Mouse (Mus musculus): ENCODE data around the gene Fez2.
A peak's percentile ranks its signal among the peaks of the same experiment; 100 is the strongest.

The Fez2 gene

DNA sequence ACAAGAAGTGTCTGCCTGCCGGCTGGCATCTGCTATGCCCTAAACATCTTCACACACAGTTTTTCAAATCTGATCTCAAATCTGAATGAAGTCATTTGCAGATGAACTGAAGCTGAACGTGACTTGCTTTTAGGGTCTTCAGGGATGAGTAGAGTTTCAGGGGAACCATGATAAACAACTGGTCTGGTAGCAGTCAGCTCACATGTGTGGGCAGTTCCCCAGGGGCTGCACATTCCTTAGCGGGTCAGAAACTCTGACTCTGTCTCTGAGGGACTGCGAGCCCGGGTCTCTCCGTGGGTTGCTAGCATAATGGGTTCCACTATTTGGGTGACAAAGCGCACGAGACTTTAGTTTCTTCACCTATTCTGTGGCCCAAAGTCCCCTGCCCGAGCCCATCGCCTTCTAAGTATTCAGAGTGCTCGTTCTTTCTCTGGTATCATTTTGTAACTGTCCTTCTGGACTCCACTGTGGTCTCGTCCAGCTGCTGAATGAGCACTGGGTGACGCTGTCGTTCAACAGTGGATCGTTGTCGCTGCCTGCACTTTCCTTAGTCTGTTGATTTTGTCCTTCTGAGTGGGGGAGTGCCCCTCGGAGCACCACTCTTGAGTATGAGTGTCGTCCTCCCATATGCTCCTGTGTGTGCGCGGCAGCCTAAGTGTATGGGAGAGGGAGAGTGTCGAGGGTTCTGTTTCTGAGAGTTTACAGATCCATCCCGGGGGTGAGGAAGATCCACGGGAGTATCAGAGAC, 53.2 kb downstream of the Fez2 start:
- no peak for DNase-seq

DNA sequence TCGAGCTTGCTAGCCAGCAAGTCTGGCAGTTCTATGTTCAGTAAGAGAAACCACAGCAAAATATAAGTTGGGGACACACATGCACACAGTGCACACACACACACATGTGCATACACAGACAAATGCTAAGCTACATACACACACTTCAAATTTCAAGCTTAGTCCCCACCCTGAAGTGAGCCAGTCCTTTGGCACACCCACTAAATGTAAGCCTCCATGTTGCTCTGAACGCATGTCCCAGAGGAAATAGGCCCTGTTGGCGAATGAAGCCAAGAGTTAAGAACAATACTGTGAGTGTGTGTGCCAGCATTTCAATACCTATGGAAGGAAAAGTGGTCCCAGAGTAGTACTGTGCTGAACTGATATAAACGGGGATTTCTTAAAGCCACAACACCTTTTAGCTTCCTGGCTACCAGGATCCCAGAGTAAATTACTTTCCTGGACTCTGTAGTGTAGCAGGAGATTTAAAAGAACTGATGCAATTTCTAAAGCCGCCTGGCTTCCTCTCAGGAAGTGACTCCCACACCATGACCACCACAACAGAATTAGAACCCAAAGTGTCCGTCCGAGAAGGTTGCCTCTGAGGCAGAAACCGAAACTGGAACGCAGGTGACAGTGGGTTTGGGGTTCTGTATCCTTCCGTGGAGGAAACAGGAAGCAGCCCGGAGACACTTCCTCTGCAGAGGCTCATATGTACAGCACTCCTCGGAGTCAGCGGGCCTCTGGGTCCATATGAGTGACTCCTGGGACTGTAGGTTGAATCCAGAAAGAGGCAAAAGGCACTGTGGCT, 55.8 kb downstream of the Fez2 start:
- DNase-seq = no peak

GRCm38 (mm10) chr17:78358251-78358726, 59.7 kb downstream of the Fez2 start:
- DNase-seq = peak; percentile 21 to 34

GRCm38 (mm10) chr17:78357753-78358152, 60.2 kb downstream of the Fez2 start:
- DNase-seq = no peak

DNA sequence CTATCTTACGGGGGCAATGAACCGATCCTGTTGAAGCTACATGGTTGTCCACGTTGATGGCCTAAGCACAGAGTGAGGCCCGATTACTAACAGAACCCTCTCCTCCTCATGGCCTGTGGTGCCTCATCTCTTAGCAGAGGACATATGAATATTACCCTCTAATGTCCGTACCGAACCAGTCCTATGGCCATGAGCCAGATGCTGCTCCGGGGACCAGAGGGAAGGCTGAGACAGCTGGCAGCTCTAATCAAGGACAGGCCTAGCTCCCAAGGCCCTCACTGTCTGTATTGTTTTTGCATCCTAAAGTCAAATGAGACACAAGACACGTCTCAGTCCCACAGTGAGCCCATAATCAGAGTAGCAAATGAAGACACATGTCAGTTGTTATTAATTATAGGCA, 62.3 kb downstream of the Fez2 start:
- DNase-seq = no peak

- DNase-seq = no peak
Observed at GRCm38 (mm10) chr17:78354871-78355270, 63.1 kb downstream of the Fez2 start.

DNA sequence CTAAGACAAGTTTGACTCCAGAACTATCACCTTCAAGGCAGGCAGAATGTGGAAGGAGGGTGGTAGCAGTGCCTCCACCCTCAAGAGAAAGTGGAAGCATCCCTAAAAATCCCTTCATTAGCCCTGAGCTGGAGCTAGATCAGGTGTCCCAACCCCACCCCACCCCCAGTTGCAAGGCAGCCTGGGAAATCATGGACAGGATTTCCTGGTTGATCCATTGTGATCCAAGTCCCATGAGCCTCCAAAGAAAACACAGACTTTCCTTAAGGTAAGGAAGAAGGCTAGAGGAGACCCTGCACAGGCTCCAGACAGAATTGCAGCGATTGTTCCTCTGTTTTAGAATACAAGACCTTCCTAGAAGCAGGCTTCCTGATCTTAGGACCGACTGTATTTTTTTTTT, 63.5 kb downstream of the Fez2 start:
- no peak for DNase-seq

DNA sequence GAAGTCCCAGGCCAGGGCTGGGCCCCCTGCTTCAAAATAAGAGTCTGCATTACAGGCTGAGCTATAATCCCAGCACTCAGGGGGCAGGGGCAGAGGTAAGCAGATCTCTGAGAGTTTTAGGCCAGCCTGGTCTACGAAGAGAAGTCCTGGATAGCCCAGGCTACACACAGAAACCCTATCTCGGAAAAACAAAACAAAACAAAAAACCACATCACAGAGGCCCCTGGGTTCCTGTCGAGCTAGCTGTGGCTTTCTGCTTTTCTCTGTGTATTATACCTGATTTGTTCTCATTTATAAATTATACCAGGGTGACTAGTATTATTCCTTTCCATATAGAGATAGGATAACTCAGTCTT, 65.5 kb downstream of the Fez2 start:
- DNase-seq = no peak

DNA sequence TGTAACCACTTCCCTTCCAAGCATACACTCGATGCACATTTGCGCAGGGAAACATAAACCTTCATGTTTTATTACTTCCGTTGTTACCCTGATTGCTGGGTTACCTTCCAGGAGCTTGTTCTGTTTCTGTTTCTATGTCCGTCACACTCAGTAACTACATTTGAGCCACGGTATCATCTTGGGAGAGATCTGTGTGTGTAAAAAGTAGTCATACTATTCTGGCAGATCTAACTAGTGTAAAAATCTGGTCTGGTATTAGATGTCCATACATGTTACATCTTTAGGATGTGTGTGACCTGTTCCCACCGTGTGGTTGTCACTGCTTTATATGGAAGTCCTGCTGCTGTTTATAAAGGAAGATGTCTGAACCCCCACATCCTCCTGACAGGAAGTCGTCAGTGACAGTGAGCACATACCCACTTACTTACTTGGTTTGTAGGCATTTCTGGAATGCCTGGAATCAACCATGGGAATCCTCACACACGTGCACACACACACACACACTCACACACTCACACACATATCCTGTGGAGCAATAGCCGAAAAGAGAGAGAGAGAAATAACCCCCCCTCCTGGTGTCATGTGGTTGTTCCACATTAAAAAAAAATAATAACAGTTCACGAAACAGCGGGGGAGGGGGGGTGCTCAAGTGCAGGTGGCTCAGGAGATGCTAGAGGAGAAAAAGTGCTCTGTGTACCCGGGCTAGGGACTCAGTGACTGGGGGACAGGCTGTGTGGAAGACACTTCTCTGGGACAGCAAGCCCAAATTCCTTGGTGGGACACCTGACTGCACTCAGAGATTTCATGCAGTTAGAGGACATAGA, 66.1 kb downstream of the Fez2 start:
- no peak for DNase-seq

DNA sequence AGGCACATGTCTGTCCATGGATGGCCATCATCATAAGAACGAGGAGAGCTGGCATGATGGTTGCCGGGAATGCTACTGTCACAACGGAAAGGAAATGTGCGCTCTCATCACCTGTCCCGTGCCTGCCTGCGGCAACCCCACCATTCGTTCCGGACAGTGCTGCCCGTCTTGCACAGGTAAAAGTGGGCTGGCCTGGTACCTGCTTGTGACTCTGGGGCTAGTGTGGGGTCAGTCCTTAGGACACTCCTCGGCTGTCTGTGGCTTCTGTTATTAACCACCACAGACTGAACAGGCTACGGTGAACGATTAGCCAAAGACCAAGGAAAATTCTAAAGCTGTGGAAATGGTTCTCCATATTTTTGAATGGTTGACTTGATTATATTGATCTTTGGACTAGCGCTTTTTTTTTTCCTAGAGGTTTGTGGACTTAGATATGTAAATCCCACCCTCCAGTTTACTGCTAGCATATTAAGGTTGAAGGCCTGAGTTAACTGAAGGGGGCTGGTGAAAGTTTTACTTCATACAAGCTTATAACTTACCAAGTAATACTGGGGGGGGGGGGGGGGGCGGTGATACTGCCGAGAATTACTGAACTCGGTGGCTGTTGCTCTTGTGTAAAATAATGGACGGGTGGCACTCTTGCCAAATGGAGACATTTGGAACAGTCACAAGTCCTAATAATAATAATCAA, 70.7 kb downstream of the Fez2 start:
- no peak for DNase-seq

DNA sequence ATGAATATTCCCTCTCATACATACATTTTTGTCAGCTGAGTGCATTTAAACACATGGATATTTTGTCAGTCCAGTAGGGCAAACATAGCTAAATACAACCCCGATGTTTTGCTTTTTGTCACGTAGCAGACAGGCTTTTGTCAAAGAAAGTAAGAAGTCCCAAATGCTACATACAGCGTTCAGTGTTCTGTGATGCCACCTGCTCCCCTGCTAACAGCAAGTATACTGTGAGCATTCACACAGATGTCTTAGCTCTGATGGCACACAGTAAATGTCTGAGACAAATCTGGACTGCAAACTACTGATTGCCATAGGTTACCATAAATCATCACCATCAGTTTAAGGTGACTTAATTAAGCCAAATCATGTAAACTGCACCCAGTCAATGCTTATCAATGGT, 74.3 kb downstream of the Fez2 start:
- no peak for DNase-seq

GRCm38 (mm10) chr17:78335250-78335649, 82.7 kb downstream of the Fez2 start:
- no peak for DNase-seq

- no peak for DNase-seq
Observed at GRCm38 (mm10) chr17:78333275-78333674, 84.7 kb downstream of the Fez2 start.

GRCm38 (mm10) chr17:78331438-78331837, 86.5 kb downstream of the Fez2 start:
- no peak for DNase-seq

DNA sequence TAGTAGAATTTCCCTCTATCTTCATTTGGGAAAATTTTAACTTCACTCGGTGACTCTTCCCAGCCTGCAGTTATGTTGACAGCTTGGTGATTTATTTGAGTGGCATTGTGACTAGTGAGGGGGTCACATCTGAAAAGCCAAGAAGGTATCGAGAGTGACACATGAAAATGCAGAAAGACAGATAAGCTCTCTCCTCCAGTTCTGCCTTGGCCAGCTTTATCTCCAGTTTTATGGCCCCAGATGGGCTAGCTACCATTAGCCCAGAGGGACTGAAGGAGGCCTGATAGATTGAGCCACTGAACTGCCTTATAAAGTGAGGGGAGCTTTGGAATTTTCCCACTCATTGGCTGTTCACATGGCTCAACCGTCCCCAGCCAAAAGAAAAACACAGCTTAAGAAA, 89.7 kb downstream of the Fez2 start:
- no peak for DNase-seq

- no peak for DNase-seq
Observed at GRCm38 (mm10) chr17:78327187-78327586, 90.8 kb downstream of the Fez2 start.

DNA sequence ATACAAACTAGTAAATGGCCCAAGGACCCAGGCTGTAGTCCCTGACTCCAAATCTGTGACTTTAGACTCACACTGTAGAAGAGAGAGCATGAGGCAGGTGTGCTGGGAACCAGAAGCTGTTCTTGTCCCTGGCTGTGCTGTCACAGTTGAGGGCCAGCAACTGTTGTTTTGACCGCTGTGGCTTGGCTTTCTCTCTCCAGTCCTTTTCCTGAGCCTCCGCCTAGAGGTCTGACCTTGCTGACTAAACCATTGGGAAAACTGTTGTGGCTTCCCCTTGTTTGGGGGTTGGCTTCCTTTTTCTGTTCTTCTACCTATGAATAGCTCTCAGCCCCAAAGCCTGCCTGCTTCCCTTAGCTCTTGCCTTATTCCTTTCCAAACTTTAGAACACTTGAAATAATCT, 91.6 kb downstream of the Fez2 start:
- DNase-seq = no peak

DNA sequence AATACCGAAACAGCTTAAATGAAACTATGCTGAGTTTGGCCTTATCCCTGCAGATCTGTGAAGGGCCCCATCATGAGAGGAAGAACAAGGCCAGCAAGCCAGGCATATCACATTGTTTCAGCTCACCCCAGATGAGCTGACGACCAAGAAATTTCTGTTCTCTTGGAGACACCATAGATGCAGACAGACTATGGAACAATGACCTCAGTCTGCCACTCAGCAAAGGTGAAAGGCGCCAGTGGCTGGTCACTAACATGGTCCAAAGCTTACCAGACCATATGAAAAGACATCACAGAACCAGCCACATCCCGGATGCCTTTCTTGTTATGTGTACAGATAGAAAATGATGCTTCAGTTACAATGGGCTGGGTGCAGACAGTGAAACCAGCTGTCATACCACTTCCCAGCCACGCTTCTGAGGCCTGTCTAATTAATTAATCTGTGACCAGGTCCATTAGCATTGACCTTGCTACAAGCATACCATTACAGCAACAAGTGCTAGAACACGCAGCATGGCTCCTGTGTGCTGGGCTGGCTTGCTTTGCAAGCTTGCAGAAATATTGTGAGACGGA, 92.1 kb downstream of the Fez2 start:
- no peak for DNase-seq

DNA sequence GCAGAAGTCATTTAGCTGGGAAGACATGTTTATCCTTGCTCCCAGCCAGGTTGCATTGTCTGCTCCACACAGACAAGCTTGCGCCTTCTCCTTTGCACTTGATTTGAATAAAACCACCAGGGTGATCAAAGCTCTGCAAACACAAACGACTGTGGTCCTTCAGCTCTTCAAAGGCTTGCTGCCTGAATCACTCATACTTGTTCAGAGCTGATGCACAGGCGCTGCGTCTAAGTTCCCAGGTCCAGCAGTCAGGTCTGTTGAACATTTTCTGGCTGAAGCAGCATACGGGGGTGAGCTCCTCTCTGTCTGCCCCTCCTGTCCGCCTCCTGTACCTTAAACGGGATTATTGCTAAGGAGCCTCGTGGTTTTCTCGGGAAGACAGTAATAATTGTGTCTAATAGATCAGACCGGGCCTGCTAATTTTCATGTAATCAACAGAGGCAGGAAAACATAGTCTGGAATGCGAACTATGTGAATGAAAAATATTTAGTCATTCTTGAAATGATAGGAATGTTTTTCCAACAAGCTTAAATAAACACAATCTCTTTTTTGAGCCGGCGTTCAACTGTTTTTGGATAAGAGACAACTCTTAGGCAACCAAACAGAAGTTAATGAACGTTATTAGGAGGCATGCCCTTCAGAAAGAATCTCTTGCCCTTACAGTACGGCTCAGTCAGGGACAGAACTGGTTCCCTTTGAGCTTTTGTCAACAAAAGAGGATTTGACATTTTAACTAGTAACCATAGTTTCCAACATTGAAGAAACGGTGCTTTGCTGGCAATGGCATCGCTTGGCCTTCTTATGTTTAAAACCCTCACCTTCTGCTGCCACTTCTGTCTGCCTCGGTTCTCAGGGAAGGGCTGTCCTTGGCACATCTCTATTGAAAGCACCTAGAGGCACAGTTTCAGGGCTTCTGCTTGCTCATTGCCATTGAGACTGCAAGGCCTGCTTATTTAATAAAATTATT, 95.3 kb downstream of the Fez2 start:
- DNase-seq = no peak

GRCm38 (mm10) chr17:78321216-78321835, 96.6 kb downstream of the Fez2 start:
- DNase-seq = no peak
